Mouse (Mus musculus): ENCODE data around the gene Cds2. TPM values are rescaled to one million over a fixed set of nuclear protein-coding genes. Genes with fewer than 3 reads are reported as not detected.

The Cds2 gene
- polyA plus RNA-seq, 1 experiment = 23.4 TPM

GRCm38 (mm10) chr2:132263421-132264265, 695 bp downstream of the Cds2 start:
- under 1% methylated on average over 46 of the region's 47 CpGs for WGBS
- DNase-seq (ENCODE audit: low read depth, low spot score) = no peak

GRCm38 (mm10) chr2:132264266-132264710, 1.3 kb downstream of the Cds2 start:
- DNase-seq (ENCODE audit: low read depth, low spot score) = no peak
- 5% methylated on average over 6 of the region's 6 CpGs for WGBS

- no peak for DNase-seq (ENCODE audit: low read depth, low spot score)
- WGBS = 67% methylated on average over 9 of the region's 9 CpGs
Measured at GRCm38 (mm10) chr2:132265196-132265595, 2.2 kb downstream of the Cds2 start.

GRCm38 (mm10) chr2:132266086-132266485, 3.1 kb downstream of the Cds2 start:
- 80% methylated on average over 3 of the region's 3 CpGs for WGBS
- DNase-seq (ENCODE audit: low read depth, low spot score) = no peak

- WGBS = 59% methylated on average over 3 of the region's 3 CpGs
- DNase-seq (ENCODE audit: low read depth, low spot score) = no peak
Measured at GRCm38 (mm10) chr2:132269217-132269616, 6.3 kb downstream of the Cds2 start.

GRCm38 (mm10) chr2:132270331-132270951, 7.5 kb downstream of the Cds2 start:
- 37% methylated on average over 2 of the region's 2 CpGs for WGBS
- DNase-seq (ENCODE audit: low read depth, low spot score) = no peak

- no peak for DNase-seq (ENCODE audit: low read depth, low spot score)
- 34% methylated on average over 6 of the region's 6 CpGs for WGBS
Measured at GRCm38 (mm10) chr2:132272694-132273389, 9.9 kb downstream of the Cds2 start.

- WGBS = 76% methylated on average over 4 of the region's 4 CpGs
- no peak for DNase-seq (ENCODE audit: low read depth, low spot score)
Measured at GRCm38 (mm10) chr2:132275527-132275926, 12.6 kb downstream of the Cds2 start.

- 67% methylated on average over 4 of the region's 4 CpGs for WGBS
- DNase-seq (ENCODE audit: low read depth, low spot score) = no peak
Measured at GRCm38 (mm10) chr2:132276249-132276648, 13.3 kb downstream of the Cds2 start.

- WGBS = 81% methylated on average over 8 of the region's 8 CpGs
- DNase-seq (ENCODE audit: low read depth, low spot score) = no peak
Measured at GRCm38 (mm10) chr2:132278273-132278853, 15.4 kb downstream of the Cds2 start.

GRCm38 (mm10) chr2:132279336-132279882, 16.5 kb downstream of the Cds2 start:
- 77% methylated on average over 3 of the region's 3 CpGs for WGBS
- DNase-seq (ENCODE audit: low read depth, low spot score) = no peak

GRCm38 (mm10) chr2:132279978-132280377, 17.0 kb downstream of the Cds2 start:
- DNase-seq (ENCODE audit: low read depth, low spot score) = no peak
- WGBS = 73% methylated on average over 4 of the region's 4 CpGs

GRCm38 (mm10) chr2:132280518-132281120, 17.7 kb downstream of the Cds2 start:
- 86% methylated on average over 10 of the region's 10 CpGs for WGBS
- no peak for DNase-seq (ENCODE audit: low read depth, low spot score)

GRCm38 (mm10) chr2:132281560-132282452, 18.9 kb downstream of the Cds2 start:
- 42% methylated on average over 10 of the region's 10 CpGs for WGBS
- no peak for DNase-seq (ENCODE audit: low read depth, low spot score)

- WGBS = 40% methylated on average over 12 of the region's 12 CpGs
- no peak for DNase-seq (ENCODE audit: low read depth, low spot score)
Measured at GRCm38 (mm10) chr2:132282453-132283174, 19.7 kb downstream of the Cds2 start.

GRCm38 (mm10) chr2:132283236-132284070, 20.5 kb downstream of the Cds2 start:
- 48% methylated on average over 15 of the region's 15 CpGs for WGBS
- no peak for DNase-seq (ENCODE audit: low read depth, low spot score)
